Mouse (Mus musculus): ENCODE results near the gene Cacna1e. TPM values are rescaled to one million over a fixed set of nuclear protein-coding genes. Genes with fewer than 3 reads are reported as not detected.

The Cacna1e gene
- polyA plus RNA-seq, 1 experiment = not detected

DNA sequence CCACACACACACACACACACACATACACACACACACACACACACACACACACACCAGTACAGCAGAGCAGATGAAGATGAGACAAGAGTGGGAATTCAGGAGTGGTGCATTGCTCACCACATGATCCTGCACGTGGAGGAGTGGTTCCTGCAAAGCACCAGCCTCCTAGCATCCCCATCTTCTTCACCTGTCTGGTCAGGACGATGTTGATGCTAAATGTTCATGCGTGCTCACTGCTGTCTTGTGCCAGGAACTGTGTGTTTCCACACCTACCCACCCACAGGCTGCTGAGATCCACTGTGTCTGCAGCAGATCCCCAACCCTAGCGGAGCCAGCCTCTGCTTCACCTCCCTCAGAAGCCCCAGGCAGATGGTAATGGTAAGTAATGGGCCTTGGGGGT is 95.8 kb downstream of the Cacna1e start:
- no peak overlapping the region for H3K27ac ChIP-seq (ENCODE audit: insufficient read depth, low read depth, low read length)
- H3K4me1 ChIP-seq (ENCODE audit: control insufficient read depth, insufficient read depth, low read length) = 0 out of 2 replicates have a peak, but pooled peaks cover 3% of the 10 kb centered on the region
- TF ChIP-seq CTCF (IDR thresholded peaks at IDR 0.05; ENCODE audit: low read depth, low read length) = no peak
- TF ChIP-seq POLR2A (IDR thresholded peaks at IDR 0.05; ENCODE audit: borderline replicate concordance, low read depth, low read length) = no peak
- H3K4me3 ChIP-seq (ENCODE audit: insufficient read depth, low read length) = no peak overlapping the region

DNA sequence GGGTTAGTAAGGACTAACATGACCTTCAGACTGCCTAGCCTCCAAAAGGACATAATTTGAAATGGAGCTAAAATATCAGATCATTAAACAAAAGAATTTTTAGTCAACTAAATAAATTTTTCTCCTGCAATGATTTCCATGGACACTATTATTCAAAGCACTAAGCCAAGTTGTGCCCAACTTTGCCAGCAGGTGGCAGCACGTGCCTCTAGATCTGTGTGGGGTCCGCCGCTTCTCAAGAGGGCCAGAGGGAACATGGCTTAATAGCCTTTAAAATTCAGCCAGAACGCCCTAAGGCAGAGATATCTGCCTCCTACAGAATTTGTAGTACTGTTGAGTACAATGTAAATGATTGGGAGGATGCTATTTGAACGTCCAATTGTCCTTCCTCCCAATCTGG is 96.2 kb downstream of the Cacna1e start:
- Histone ChIP-seq H3K4me1 (ENCODE audit: control insufficient read depth, insufficient read depth, low read length) (0 out of 2 replicates have a peak, but pooled peaks cover 3% of the 10 kb centered on the region), H3K27ac (ENCODE audit: insufficient read depth, low read depth, low read length) (no peak overlapping the region), H3K4me3 (ENCODE audit: insufficient read depth, low read length) (no peak overlapping the region)
- no peak for TF ChIP-seq POLR2A (IDR thresholded peaks at IDR 0.05; ENCODE audit: borderline replicate concordance, low read depth, low read length)
- peak; percentile 81 for TF ChIP-seq CTCF (IDR thresholded peaks at IDR 0.05; ENCODE audit: low read depth, low read length)

DNA sequence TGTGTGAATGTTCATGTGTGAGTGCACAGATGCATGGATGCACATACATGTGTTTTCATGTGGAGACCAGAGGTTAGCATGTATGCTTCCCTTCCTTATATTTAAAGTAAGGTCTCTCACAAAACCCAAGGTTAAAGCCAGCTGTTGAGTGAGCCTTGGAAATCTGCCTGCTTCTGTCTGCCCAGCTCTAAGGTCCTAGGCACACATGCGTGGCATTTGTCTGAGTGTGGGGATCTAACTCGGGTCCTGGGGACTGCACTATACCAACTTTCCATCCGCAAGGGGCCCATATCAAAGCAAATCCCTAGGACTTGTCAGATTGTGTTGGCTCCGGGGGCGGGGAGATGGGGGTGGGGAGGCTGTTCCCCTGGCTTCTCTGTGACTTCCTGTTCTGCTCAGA is 96.9 kb downstream of the Cacna1e start:
- no peak overlapping the region for H3K27ac ChIP-seq (ENCODE audit: insufficient read depth, low read depth, low read length)
- H3K4me1 ChIP-seq (ENCODE audit: control insufficient read depth, insufficient read depth, low read length) = 0 out of 2 replicates have a peak, but pooled peaks cover 3% of the 10 kb centered on the region
- no peak overlapping the region for H3K4me3 ChIP-seq (ENCODE audit: insufficient read depth, low read length)
- TF ChIP-seq CTCF (IDR thresholded peaks at IDR 0.05; ENCODE audit: low read depth, low read length) (no peak), POLR2A (IDR thresholded peaks at IDR 0.05; ENCODE audit: borderline replicate concordance, low read depth, low read length) (no peak)

DNA sequence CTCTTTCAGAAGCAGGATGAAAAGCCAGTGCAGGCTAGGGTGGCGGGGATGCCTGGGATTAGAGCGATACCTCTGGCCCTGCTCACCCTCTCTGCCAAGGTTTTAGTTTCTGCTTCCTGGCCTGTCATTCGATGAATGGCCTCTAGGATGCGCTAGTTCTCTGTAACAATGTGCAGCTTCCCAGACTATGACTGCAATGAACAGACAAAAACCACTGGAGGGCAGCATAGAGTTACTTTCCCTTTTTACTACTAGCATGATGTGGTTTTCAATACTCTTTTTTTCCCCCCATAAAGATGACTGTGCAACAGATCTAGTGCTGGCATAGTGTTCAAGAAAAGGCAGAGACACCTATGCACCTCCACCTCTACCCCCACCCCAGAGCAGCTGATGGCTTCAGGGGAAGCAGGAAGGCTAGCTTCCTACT is 98.0 kb downstream of the Cacna1e start:
- TF ChIP-seq POLR2A (IDR thresholded peaks at IDR 0.05; ENCODE audit: borderline replicate concordance, low read depth, low read length) = no peak
- TF ChIP-seq CTCF (IDR thresholded peaks at IDR 0.05; ENCODE audit: low read depth, low read length) = no peak; the same call in 1 of the 2 replicates
- Histone ChIP-seq H3K4me1 (ENCODE audit: control insufficient read depth, insufficient read depth, low read length) (no peaks in the 10 kb centered on the region), H3K27ac (ENCODE audit: insufficient read depth, low read depth, low read length) (no peak overlapping the region), H3K4me3 (ENCODE audit: insufficient read depth, low read length) (no peak overlapping the region)

DNA sequence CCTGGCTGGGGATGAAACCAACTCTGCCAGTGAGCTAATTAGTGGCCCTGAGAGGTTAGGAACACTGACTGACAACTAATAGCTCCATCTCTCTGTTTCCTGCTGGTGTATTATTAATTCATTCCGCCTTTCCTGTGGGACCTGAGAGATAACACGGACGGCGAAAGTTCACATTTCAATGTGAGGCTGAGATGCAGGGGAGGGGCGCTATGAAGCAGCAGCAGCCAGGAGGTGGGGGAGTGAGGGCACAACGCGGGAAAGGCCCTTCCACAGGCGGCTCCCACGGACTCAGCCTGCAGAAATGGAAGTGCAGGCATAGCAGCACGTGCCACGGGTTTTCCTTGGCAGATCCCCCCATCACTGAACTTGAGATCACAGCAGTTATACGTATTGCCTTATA is 99.4 kb downstream of the Cacna1e start:
- H3K4me1 ChIP-seq (ENCODE audit: control insufficient read depth, insufficient read depth, low read length) = no peaks in the 10 kb centered on the region
- no peak overlapping the region for H3K4me3 ChIP-seq (ENCODE audit: insufficient read depth, low read length)
- no peak overlapping the region for H3K27ac ChIP-seq (ENCODE audit: insufficient read depth, low read depth, low read length)
- TF ChIP-seq POLR2A (IDR thresholded peaks at IDR 0.05; ENCODE audit: borderline replicate concordance, low read depth, low read length) = no peak
- TF ChIP-seq CTCF (IDR thresholded peaks at IDR 0.05; ENCODE audit: low read depth, low read length) = no peak

DNA sequence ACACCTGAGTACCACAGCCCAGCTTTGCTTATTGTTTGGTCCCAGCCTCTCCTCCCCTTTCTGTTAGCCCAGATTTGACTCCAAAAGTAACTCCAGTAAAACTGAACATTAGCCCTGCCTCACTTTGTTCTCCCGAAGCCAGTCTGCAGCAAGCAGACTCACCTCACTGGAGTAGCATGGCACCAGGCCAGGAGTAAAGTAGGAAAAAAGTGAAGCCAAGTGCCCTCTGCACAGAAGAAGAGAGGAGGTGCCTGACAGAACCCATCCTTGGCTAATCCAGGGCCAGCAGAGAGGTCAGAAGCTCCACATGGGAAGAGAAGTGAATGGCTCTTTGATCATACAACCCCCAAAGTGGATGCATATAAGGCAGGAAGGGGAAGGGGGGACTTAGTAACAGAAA is 100.8 kb downstream of the Cacna1e start:
- Histone ChIP-seq H3K4me3 (ENCODE audit: insufficient read depth, low read length) (no peak overlapping the region), H3K4me1 (ENCODE audit: control insufficient read depth, insufficient read depth, low read length) (no peaks in the 10 kb centered on the region), H3K27ac (ENCODE audit: insufficient read depth, low read depth, low read length) (no peak overlapping the region)
- TF ChIP-seq POLR2A (IDR thresholded peaks at IDR 0.05; ENCODE audit: borderline replicate concordance, low read depth, low read length) (no peak), CTCF (IDR thresholded peaks at IDR 0.05; ENCODE audit: low read depth, low read length) (no peak)

DNA sequence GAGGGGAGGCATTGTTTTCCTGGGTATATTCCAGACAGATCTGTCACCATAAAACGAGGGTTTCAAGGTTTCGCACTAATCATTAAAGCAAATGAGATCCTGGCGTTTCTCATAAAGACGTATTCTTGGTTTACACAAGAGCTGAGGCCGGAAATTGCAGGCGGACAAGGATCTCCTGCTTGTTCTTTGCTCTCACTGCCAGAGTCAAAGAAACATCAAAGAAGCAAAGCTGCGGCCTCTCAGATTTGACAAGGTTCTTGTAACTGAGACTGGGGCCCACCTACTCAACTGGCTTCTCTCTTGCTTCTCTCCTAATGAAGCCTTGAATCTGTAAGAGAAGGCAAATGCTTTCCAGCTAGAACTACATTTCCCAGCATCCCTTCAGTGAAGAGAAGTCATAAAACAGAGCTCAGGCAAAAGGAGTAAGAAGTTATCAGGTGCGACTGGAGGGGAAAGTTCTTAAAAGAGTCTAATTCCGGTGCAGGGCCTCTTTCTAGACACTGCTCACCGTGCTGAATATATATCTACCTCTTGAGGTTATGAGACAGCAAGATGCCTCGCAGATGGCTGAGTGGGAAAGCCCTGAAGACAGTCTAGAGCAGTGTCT is 104.3 kb downstream of the Cacna1e start:
- TF ChIP-seq CTCF (IDR thresholded peaks at IDR 0.05; ENCODE audit: low read depth, low read length) (no peak), POLR2A (IDR thresholded peaks at IDR 0.05; ENCODE audit: borderline replicate concordance, low read depth, low read length) (no peak)
- Histone ChIP-seq H3K4me1 (ENCODE audit: control insufficient read depth, insufficient read depth, low read length) (no peaks in the 10 kb centered on the region), H3K4me3 (ENCODE audit: insufficient read depth, low read length) (no peak overlapping the region), H3K27ac (ENCODE audit: insufficient read depth, low read depth, low read length) (no peak overlapping the region)

DNA sequence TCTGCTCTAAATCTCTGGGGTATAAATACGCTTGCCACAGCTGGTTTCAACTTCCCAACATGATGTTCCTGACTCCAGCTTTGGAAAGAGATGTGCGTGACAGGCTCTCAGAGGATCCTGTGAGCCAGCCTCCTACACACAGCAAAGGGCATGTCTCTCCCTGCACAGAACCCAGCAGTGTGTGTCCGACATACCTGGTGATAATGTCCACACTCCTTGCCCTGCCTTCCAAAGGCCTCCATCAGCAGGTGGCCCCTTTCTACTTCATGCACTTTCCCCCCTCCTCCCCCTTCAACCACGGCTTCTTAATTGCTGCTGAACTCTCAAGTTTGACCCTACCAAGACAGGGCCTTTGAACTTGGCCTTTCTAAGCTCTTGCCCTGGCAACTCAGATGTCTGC is 108.0 kb downstream of the Cacna1e start:
- Histone ChIP-seq H3K4me1 (ENCODE audit: control insufficient read depth, insufficient read depth, low read length) (no peaks in the 10 kb centered on the region), H3K27ac (ENCODE audit: insufficient read depth, low read depth, low read length) (no peak overlapping the region), H3K4me3 (ENCODE audit: insufficient read depth, low read length) (no peak overlapping the region)
- TF ChIP-seq POLR2A (IDR thresholded peaks at IDR 0.05; ENCODE audit: borderline replicate concordance, low read depth, low read length) (no peak), CTCF (IDR thresholded peaks at IDR 0.05; ENCODE audit: low read depth, low read length) (no peak)

DNA sequence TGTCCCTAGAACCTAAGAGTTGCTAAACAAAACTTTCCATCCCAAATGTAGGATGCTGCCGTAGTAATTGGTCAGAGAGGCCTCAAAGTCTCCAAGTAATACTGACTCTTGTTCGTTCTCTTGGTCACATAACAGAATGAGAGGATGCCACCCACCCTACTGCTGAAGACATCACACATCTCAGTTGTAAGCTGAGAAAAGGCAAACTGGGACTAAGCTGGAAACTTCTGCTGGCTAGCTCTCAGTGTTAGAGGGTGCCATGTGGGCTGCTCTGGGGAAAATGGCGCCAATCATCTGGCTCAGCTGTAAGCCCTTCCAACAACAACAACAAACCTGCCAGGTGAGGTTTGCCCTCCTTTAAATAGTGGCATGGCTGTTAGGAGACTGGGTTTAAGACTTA is 109.8 kb downstream of the Cacna1e start:
- Histone ChIP-seq H3K4me3 (ENCODE audit: insufficient read depth, low read length) (no peak overlapping the region), H3K4me1 (ENCODE audit: control insufficient read depth, insufficient read depth, low read length) (no peaks in the 10 kb centered on the region), H3K27ac (ENCODE audit: insufficient read depth, low read depth, low read length) (no peak overlapping the region)
- no peak for TF ChIP-seq POLR2A (IDR thresholded peaks at IDR 0.05; ENCODE audit: borderline replicate concordance, low read depth, low read length)
- TF ChIP-seq CTCF (IDR thresholded peaks at IDR 0.05; ENCODE audit: low read depth, low read length) = no peak

DNA sequence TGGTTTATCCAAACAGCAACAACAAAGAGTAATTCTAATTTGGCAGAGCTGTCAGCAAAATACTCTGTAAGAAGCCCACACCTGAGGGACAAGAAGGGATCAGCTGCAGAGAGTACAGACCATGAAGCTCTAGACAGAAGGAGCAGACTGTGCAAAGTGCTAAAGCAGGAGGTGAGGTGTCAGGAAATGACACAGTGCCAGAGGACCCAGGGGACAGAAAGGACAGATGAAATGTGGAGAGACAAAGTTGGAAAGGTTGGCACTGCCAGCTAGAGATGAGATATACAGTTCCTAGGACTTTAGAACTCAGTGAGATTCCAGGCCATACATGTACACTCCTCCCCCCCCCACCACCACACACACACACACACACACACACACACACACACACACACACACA is 113.2 kb downstream of the Cacna1e start:
- Histone ChIP-seq H3K27ac (ENCODE audit: insufficient read depth, low read depth, low read length) (no peak overlapping the region), H3K4me1 (ENCODE audit: control insufficient read depth, insufficient read depth, low read length) (no peaks in the 10 kb centered on the region), H3K4me3 (ENCODE audit: insufficient read depth, low read length) (no peak overlapping the region)
- TF ChIP-seq CTCF (IDR thresholded peaks at IDR 0.05; ENCODE audit: low read depth, low read length) (no peak), POLR2A (IDR thresholded peaks at IDR 0.05; ENCODE audit: borderline replicate concordance, low read depth, low read length) (no peak)

Data from bone marrow macrophage, adult 2 months (primary cell).